Mouse (Mus musculus) cerebellum, adult 11-12 months (tissue): ENCODE results near the gene B3gnt3.
"Not testable (repeated sequence)": the region's sequence is repeated elsewhere in the genome, so short reads cannot be mapped to it uniquely, and the experiment has no call there.

Source experiments
- DNase-seq: peaks from one replicate; pipeline ENCODE4 v3.0.0; 2022

B3gnt3 gene

DNA sequence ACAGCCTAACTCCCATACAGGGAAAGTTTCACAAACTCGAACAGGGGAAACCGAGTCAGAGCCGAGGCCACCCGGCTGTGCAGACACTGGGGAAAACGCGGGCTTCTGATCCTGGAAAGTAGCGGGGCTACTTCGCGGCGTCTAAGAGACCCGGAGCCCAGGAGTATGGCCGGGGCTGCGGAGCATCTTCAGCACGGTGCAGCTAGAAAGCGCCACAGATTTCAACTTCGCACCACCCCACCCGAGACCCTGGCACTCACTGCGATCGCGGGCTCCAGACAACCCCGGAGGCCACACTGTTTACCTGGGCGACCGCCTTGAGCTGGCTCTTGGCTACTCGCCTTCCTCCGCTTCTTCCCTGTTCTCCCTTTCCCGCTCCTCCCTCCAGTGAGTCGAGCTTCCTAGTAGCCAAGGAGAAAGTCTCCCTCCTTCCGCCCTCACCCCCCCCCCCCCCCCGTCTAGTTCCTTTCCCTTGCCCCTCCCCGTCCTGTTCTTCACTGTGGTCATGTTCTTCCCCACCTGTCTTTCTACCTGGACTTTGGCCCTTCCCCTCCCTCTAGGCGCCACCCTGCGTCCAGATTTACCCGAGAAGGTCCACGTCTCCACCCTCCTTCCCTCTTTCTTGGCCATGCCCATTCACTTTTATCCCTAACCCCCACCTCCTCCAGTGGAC lies at the start of gene B3gnt3:
Gene B3gnt3, minus strand, starts transcription at position 376 of the 673 bp plus-strand sequence.
- DNase-seq = no peak

DNA sequence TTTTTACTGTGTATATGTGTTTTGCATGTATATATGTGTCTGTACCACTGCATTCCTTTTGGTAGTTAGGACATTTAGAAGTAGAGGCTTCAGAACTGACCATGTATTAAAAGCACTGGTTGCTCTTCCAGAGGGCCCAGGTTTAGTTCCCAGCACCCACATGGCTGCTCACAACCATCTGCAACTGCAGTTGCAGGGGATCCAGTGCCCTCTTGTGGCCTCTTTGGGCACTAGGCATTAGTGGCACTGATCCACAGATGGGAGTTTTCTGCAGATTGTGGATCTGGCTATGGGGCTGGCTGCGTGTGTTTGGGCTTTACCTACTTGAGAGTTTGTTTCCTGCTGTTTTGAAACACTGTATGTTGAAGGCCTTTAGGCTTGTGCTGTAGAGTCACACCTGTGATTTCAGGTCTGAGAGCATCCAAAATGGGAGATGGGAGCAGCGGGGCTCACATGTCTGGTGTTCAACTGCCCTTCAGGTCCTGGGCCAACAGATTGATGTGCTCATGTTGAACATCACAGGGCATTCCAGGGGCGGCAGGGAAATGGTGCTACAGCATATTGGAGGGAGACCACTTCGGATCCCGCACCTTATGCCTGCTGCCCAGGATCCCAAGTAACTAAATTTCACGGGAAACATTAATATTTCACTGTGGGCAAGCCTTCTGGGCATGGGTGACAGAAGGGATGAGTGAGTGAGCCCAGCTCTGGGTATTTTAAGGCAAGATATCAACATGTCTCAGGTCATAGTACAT lies 47.9 kb upstream of the B3gnt3 start:
- DNase-seq = not testable (repeated sequence)

DNA sequence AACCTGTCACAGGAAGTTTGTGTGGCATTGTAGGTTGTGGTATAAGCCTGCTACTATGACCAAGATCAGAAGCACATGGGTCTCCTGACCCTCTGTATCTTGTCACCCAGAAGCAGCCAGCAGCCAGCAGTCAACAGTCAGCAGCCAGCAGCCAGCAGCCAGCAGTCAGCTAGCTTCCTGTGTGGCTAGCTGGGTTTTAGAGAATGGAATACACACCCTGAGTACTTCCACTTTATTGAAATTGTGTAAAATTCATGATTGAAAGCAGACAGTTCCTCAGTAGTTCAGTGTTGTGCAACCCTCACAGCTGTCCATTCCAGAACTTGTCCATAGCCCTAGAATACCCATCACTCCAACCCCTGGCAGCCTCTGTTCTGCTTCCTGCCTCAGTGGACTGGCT lies 45.5 kb upstream of the B3gnt3 start:
- not testable (repeated sequence) for DNase-seq

DNA sequence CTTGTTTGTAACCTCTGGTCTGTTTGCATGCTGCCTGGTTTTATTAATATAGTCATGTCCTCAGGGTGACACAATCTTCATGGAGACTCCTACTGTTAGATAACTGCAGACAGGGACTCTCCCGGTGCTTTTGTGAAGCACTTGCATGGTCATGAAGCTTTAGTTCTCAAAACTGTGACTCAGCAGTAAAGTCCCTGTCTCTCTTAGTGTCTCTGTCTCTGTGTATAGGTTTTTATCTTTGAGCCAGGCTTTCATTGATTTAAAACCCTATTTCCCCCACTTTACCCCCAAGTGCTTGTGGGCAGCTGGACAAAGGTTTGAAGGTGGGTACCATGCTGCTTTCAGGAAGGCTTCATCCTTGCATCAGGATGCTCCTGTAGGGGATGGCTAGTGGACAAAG lies 43.7 kb upstream of the B3gnt3 start:
- DNase-seq = no peak

DNA sequence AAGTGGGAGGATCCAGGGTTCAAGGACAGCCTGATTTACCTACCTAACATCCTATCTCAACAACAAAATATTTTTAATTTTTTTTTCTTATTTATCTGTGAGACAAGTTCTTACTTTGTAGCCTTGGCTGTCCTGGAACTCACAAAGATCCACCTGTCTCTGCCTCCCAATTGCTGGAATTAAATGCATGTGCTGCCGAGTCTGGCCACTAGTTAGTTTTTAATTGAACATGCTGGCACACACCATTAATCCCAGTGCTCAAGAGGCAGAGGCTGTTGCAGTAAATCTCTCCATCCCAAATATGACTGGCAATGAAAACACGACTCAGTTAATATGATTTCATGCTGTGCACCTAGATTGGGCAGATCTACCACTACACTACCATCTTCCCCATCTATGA lies 41.2 kb upstream of the B3gnt3 start:
- no peak for DNase-seq

DNA sequence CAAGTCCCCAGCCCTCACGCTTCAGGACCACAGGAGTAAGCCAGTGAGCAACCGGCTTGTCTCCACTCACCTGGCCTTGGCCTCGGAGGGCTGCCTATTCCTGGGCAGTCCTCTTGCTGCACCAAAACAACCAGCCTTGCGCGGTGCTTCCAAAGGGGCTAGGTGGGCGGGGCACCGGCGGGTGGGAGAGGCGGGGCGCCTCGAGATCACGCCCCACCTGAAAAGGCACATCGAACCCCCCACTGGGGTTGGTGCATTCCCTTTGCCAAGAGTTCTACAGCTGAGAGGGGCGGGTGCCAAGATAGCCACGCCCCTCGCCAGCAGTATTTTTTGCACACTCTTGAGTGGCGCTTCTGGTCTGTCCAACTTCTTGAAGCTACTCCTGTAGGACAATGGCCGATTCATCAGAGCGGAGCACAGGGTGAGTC lies 40.1 kb upstream of the B3gnt3 start:
- no peak for DNase-seq

DNA sequence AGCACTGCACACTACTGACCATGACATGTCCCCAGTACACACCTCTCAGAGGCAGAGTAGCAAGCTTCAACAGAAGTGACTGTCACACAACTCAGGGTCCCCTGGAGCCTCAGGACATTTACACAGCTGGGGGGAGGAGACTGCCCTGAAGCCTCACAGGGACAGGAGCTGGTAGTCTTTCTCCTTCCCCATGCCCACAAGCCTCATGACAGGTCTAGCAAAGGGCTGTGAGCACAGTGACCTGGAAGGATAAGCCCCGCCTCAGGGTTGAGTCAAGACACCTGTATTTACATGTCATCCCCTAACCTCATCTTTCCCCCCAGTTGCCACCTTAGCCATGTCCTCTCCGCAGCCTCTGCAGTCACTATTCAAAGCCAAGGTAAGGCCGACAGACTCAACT lies 39.6 kb upstream of the B3gnt3 start:
- DNase-seq = no peak

DNA sequence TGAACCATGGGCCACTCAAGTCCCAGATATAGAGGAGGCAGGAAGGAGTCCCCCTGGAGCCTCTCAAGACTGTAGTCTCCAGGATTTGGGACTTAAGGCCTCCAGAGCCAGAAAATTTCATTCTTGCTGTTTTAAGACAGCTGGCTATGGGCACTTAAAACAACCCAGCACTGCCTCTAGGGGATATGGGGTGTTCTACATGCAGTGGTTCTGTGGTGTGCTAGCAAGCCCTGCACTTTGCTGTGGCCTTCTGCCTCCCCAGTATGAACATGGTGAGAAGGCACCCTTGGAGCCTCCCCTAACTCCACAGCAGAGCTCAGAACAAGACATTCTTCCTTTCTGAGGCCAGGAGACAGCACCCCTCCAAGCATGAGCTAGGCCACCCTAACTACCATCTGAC lies 36.7 kb upstream of the B3gnt3 start:
- DNase-seq = not testable (repeated sequence)

DNA sequence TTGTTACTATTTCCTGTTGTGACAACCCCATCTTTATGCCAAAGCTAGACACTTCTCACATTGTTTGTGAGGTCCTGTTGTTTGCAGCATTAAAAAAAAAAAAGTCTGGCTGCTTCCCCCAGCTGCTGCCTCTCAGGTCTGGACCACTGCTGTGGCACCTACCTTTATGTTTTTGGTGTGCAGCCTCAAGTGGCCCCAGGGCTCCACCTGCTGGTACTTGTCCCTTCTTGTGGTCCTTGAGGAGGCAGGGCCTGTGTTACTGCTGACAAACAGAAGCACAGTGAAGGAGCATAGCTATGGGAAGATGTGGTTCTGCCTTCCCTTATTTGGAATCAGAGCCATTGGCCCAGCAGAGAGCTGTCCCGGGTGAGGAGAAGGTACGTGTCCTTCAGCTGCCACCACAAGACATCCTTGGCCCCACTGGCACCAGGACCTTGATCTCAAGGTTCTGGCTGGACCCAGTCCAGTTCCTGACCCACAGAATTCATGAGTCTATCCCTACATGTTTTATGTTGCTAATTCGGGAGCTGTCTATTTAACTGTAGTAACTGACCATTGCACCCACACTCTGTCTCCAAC lies 30.2 kb upstream of the B3gnt3 start:
- peak; percentile 56 for DNase-seq

DNA sequence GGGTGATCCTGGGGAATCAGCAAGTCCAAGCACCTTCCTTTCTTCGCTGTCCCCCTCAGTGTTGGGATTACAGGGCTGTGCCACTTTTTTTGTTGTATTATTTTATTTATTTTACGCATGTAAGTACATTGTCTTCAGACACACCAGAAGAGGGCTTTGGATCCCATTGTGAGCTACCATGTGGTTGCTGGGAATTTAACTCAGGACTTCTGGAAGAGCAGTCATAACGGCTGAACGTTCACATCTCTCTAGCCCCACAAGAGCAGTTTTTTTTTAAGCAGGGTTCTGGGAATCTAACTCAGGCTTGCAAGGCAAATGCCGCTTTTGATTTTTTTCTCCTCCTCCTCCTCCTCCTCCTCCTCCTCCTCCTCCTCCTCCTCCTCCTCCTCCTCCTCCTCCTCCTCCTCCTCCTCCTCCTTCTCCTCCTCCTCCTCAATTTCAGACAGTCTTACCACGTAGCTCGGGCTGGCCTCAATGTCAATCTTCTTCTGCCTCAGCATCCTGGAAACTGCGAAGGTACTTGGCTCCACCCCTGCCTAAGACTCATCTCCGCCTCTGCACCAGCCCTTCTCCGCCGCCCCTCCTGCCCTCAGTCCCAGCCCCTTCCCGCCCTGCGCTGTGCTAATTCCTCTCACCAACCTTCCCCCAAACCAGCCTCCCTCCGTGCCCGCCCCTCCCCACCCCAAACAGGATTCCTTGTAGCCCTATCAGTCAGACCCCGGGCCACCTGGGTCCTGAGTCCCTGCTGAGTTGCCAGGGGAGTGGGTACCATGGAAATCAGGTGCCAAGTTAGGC lies 27.4 kb upstream of the B3gnt3 start:
- DNase-seq = peak; percentile 57

DNA sequence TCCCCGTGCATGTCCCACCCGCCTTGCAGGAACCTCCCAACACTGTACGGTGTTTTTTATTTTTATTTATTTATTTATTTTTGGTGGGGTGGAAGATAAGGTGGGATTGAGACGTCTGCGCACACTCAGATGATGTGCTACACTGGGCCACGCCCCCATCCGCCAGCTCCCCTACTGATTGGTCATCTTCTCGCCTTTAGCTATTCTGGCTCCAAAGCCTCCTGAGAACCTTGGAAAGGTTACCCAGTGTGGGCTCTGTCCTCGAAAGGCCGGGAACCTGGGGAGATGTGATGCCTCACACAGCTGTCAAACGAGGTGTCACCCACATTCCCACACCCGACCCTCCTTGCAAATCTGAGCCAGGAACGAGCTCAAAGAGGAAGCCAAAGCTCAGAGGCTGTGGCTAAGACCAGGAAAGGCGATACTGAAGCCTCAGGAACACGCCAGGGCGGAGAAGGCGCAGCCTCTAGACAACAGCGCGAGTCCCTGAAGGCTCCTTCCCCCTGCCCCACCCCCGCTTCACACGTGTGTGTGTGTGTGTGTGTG lies 26.7 kb upstream of the B3gnt3 start:
- peak; percentile 81 for DNase-seq

DNA sequence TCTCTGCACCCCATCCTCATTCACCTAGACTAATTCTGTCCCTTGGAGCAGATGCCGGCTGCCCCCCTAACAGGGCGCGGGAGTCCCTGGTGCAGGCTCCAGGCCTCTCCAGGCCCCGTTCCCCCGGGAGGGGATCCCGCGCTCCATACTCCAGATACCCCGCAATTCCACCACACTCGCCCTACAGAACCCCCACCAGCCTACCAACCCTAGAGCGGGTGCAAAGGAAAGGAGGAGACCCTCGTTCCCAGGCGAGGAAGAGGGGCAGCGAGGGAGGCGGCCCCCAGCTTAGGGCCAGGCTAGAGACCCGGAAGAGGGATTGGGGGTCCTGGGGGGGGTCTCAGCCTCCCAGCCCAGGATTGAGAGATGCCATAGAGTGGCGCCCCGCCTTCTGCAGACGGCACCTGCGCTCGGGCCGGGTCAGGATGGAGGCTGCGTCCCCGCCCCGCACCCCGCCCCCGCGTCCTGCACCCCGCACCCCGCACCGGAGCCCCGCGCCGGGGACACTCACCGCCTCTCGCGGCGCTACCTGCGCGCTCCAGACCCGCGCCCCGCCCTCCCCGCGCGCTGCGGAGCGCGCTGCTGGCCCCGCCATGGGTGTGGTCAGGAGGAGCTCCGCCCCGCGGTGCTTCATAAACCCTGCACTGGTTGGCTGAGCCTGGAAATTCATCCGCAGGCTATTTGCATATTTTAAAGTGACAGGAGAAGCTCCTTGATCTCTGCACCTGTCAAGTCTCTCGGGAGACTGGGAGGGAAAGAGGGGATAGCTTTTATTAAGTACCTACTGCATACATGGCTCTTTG lies 23.7 kb upstream of the B3gnt3 start, which contains the start of gene Fcho1:
Gene Fcho1, minus strand, starts transcription at position 595 of the 803 bp plus-strand sequence.
- DNase-seq = peak; percentile 92

DNA sequence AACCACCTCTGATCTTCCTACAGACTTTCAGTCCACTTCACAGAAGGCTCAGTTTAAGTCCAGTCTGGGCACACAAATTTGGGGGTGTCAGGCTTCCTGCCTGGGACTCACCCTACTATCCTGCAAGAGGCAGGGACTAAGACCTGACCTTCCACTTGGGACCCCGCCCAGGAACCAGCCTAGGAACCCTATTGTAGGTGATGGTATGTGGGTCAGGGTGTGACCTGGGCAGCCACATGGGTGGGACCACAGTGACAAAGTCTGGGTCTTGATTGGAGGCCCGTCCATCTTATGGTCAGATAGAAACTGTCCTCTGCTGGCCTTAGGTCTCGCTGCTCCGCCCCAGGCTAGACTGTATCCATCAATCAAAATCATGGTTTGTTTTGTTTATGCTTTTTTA lies 22.8 kb upstream of the B3gnt3 start:
- peak; percentile 57 for DNase-seq

DNA sequence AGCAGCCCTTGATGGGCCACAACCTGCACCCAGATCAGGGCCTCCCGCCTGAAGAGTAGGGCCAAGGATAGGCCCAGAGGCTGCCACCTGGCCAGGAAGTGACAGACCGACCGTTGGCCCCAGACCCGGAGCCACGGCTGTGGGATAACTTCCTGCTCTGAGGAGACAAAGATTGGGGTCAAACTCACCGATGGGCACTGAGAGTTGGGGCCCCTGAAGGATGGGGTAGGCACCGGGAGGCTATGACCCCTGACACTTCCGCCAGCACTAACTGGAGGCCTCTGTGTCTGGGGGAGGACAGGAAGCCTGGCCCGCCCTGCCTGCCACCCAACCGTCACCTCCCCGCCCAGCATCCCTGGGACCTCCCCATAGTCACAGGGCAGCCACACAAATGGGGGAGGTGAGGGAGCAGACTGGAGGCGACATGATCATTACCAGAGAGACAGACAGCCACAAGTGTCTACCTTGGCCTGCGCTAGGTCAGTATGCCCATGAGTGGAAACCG lies 21.5 kb upstream of the B3gnt3 start:
- DNase-seq = no peak

DNA sequence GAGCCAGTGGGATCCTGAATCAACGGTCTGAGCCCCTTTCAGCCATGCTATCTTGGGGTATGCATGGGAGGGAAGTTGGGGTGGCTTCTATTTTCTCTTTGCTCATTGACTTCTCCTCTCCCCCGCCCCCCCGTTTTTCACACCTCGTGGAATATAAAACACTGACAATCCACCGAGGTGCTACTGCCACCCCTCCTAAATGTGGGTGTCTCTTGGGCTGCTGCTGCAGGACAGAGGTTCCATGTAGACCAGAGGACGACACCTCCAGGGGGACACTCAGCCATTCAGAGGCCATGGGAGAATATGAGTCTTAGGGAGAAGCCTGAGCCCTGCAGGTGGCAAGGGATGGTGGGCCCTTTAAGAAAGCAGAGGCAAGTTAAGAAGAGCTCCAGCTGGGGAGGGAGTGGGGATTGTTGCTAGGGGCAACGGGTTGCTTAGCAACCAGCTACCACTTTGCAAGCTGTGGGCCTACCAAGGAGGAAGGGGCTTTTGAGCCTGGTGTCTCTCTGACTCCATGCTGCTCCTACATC lies 18.4 kb upstream of the B3gnt3 start:
- no peak for DNase-seq

DNA sequence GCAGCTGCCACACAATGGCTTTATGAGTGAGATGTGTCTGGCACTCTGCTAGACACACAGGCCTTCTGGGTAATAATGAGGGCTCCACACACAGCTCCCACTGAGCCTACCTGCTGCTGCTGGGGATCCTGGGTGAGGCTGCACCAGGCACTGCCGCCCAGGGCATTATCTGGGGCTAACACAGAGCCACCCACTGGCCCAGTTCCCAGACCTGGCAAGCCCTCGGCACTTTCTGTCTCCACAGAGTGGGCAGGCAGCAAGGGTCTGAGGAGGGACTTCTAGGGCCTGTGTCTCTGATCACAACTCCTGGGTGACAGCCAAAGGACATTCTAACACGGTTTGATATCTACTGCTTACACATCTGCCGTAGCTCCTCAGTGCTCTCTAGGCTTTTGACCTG lies 17.6 kb upstream of the B3gnt3 start:
- peak; percentile 57 for DNase-seq

DNA sequence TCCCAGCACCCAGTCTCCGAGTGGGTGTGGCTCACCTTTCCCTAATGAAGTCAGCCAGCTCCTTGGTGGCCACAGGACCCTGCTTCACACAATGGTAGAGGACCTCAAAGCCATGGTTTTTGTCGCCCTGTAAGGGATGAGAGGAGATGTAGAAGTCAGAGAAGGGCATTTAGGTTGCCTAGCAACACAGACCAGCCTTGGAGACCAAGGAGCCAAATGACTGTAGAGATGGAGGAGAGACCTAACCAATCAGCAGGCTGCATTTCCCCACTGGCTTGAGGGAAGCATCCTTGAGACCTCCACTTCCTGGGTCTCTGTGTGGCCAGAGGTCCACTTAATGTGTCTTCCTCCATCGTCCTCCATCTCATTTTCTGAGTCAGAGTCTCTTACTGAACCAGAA lies 16.7 kb upstream of the B3gnt3 start:
- no peak for DNase-seq

DNA sequence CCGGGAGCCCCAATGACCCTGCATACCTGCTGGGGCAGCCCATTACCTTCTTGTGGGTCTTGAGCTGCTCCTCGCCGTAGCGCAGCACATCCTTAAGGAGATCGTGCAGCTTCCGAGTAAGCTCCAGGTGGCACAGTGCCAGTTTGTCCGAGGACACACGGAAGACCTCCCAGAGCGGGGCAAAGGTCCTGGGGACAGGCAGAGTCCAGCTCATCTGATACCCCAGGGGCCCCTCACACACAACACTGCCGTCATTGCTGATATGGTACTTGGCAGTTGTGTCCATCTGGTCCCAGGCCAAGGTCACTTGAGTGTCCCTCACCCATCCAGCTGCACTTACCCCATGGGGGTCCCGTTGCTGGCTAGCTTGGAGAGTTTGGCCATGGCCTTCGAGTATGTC lies 15.5 kb upstream of the B3gnt3 start:
- no peak for DNase-seq

DNA sequence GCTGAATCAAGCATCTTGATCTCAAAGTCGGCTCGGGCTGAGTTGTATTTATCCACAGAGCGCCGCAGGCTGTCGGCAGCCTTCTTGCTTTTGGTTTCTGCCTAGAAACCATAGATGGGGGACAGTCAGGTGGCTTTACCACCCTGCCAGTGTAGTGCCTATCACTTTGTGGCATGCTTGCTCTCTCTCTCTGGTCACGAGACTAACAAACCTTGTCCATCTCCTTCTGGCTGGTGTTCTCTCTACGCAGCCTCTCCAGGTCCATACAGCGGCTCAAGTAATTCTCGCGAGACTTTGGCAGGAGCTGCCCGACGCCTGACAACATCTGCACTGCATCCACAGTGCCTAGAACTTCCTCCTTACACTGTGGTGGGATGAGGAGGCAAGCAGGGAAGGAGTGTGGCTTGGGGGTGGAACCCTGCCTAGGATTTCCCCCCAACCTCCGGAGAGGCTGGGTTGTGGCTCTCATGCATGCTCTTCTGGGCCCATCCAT lies 15.0 kb upstream of the B3gnt3 start:
- DNase-seq = no peak

DNA sequence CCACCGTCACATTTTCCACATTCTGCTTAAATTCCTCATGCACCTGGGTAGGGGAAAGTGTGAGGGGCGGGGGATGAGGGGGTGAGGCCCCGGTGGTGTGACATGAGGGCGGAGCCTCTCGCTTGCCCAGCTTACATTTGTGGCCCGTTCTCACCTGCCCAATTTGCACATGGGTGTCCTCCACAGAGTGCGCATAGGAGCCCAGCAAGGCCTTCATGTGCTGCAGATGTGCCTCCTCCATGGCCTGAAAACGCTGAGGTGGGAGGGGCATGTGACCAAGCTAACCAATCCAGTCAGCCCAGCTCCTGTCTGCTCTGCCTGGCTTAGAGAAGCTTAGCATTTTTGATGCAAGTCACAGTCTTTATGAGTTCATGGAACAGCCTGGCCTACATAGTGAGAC lies 13.9 kb upstream of the B3gnt3 start:
- no peak for DNase-seq

DNA sequence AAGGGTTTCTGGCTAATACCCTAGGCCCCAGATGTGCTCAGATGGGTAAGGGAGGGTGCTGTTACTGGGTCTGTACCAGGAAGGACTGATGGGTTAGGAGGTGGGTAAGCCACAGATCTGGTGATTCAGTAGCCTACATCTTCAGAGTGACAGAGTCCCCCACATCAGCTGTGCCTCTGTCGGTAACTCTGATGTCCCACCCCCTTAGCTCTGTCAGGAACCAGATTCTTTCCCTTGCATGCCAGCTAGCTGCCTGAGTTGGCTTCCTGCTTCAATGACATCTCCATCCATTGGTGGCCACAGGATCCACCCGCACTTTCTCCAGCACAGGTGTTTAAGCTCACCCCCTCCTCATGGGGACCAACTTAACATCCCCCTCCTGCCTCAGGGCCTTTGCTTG lies 10.0 kb upstream of the B3gnt3 start:
- no peak for DNase-seq
